Mouse (Mus musculus) T-helper 17 cell (primary cell): ENCODE data around the gene Gm17677.

ENCODE experiments used
- in situ Hi-C, 2 experiments: fragments of 300-600 bp; cut with MboI, MseI; formaldehyde crosslinking; loops; 1 replicate in 1 of 2; 2 replicates in 1 of 2; pipeline ENCODE4 v1.15.1; 2025; ENCODE audit warnings: high pct_unique_total_duplicates in 2 of 2

The Gm17677 gene

GRCm38 (mm10) chr9:35740749-35741148 lies at the start of gene Gm17677:
Gene Gm17677, plus strand, starts transcription at chr9:35741049.
- in situ Hi-C loops, result no loop called here

- in situ Hi-C loops, result no loop called here
Measured at GRCm38 (mm10) chr9:35691924-35692323, 48.9 kb upstream of the Gm17677 start.

GRCm38 (mm10) chr9:35707265-35707664 lies 33.6 kb upstream of the Gm17677 start:
- in situ Hi-C loops, result no loop called here

GRCm38 (mm10) chr9:35756843-35757242 lies 16.0 kb downstream of the Gm17677 start:
- in situ Hi-C loops, result no loop called here

- in situ Hi-C loops, result no loop called here
Measured at GRCm38 (mm10) chr9:35778009-35778408, 37.2 kb downstream of the Gm17677 start, which contains the start of gene Gm17727. Gene Gm17727, minus strand, starts transcription at chr9:35778109.

GRCm38 (mm10) chr9:35790001-35790400 lies 49.2 kb downstream of the Gm17677 start, which contains the start of the genes Gm27235 and D730048I06Rik:
Gene Gm27235, minus strand, starts transcription at chr9:35790101.
Gene D730048I06Rik, minus strand, starts transcription at chr9:35790112.
- in situ Hi-C loops, result no loop called here
